Mouse (Mus musculus) liver, embryonic 18 days (tissue): Measurements from ENCODE around the gene Steap3. TPM values are rescaled to one million over a fixed set of nuclear protein-coding genes. Genes with fewer than 3 reads are reported as not detected.

Source experiments
- polyA plus RNA-seq: library from polyadenylated mRNA; depleted of rRNA; stranded (reverse); fragments of >200 nt; gene quantifications from 2 replicates; pipeline ENCODE4 v1.2.3, GENCODE M21; 2012; rRNA removed

Steap3 gene
- polyA plus RNA-seq, result 31.3 and 34.2 TPM in 2 replicates

DNA sequence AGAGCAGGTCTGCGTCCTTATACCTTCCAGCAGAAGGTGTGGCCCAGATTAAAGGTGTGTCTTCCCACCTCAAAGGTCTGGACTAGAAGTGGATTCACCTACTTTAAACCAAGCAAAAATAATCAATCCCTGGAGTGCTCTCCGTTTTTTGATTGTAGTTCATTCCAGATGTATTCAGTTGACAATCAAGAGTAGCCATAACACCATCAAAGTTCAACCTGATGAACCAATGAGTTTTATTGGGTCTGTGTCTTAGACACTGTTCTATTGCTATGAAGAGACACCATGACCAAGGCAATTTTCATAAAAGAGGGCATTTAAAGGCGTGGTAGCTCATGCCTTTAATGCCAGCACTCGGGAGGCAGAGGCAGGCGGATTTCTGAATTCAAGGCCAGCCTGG is at the start of gene Steap3:
Gene Steap3 (minus strand): TSS at position 101 of the 400 bp plus-strand sequence.

Other genes starting within 250 kb of the Steap3 start
- 84.2 and 85.3 TPM in 2 replicates for gene Tmem37, start 198.6 kb downstream of the Steap3 start, polyA plus RNA-seq
- 1,340 and 1,792 TPM in 2 replicates for gene Dbi, start 151.6 kb downstream of the Steap3 start, polyA plus RNA-seq
- 1.9 and 2.2 TPM in 2 replicates for gene 3110009E18Rik, start 151.5 kb downstream of the Steap3 start, polyA plus RNA-seq
- gene C1ql2, start 67.9 kb upstream of the Steap3 start, polyA plus RNA-seq, result not detected in 2 replicates
- 34.6 and 71.8 TPM in 2 replicates for gene Marco, start 232.3 kb upstream of the Steap3 start, polyA plus RNA-seq